Mouse (Mus musculus) lung, postnatal 0 days (tissue): ENCODE results near the gene Spz1. TPM values are rescaled to one million over a fixed set of nuclear protein-coding genes. Genes with fewer than 3 reads are reported as not detected.

Source experiments
- ATAC-seq: fragments of 200-750 bp; cut with Nextera tagmentation; 2 replicates; pipeline ENCODE4 v1.8.0; 2017; ENCODE audit warnings: moderate library complexity
- DNase-seq: peaks from one replicate; pipeline ENCODE4 v3.0.0-alpha.2; 2016; ENCODE audit warnings: low spot score
- H3K27ac ChIP-seq: fragments of 300-500 bp; sonication (generic); 2 replicates; pipeline ENCODE4 v1.5.1; 2014; ENCODE audit warnings: antibody characterized with exemption, mild to moderate bottlenecking, low read length, mixed read lengths
- H3K27me3 ChIP-seq: fragments of 300-500 bp; sonication (generic); replicated peaks from 2 replicates; pipeline ENCODE4 v1.6.1; 2014; ENCODE audit warnings: low read length, mixed read lengths; ENCODE audit not compliant: insufficient read depth
- H3K36me3 ChIP-seq: fragments of 300-500 bp; sonication (generic); 2 replicates; pipeline ENCODE4 v1.6.1; 2014; ENCODE audit warnings: low read length, mixed read lengths; ENCODE audit not compliant: insufficient read depth
- H3K4me1 ChIP-seq: fragments of 300-500 bp; sonication (generic); 2 replicates; pipeline ENCODE4 v1.6.1; 2014; ENCODE audit warnings: antibody characterized with exemption, low read depth, low read length, mixed read lengths; ENCODE audit not compliant: insufficient read depth
- H3K4me2 ChIP-seq: fragments of 300-500 bp; sonication (generic); replicated peaks from 2 replicates; pipeline ENCODE4 v1.6.1; 2014; ENCODE audit warnings: low read depth, mild to moderate bottlenecking, low read length, moderate library complexity, mixed read lengths
- H3K4me3 ChIP-seq: fragments of 300-500 bp; sonication (generic); 2 replicates; pipeline ENCODE4 v1.5.1; 2014; ENCODE audit warnings: low read depth, low read length
- H3K9ac ChIP-seq: fragments of 300-500 bp; sonication (generic); replicated peaks from 2 replicates; pipeline ENCODE4 v1.6.1; 2014; ENCODE audit warnings: low read depth, mild to moderate bottlenecking
- H3K9me3 ChIP-seq: fragments of 300-500 bp; sonication (generic); 2 replicates; pipeline ENCODE4 v1.6.1; 2016; ENCODE audit warnings: low read length, mixed read lengths
- CTCF ChIP-seq: IDR thresholded peaks from 2 replicates; pipeline ENCODE4 v1.5.1; 2016; ENCODE audit warnings: antibody characterized with exemption, mild to moderate bottlenecking
- EP300 ChIP-seq: IDR thresholded peaks from 2 replicates; pipeline ENCODE4 v1.6.1; 2016; ENCODE audit warnings: antibody characterized with exemption, mild to moderate bottlenecking, control low read depth
- WGBS: fragments of 180-500 bp; shearing (Covaris S2); extraction: QIAGEN DNeasy Blood & Tissue Kit; methylation state at CpG from one replicate; pipeline ENCODE4 v1.1.7; 2014; 5-methylcytosine and 5-hydroxymethylcytosine counted together
- polyA plus RNA-seq: library from polyadenylated mRNA; unstranded; fragments of >200 nt; fragmentation: Nextera tagmentation; extraction: Ambion mirVana; gene quantifications from 2 replicates; pipeline ENCODE4 v1.2.1, GENCODE M21; 2015

The Spz1 gene
- polyA plus RNA-seq, 1 experiment from 2014 or later, result not detected

GRCm38 (mm10) chr13:92556458-92557126, 19.4 kb downstream of the Spz1 start:
- no peak overlapping the region for H3K4me3 ChIP-seq
- ATAC-seq (no peak), DNase-seq (no peak)
- no peak overlapping the region for H3K27ac ChIP-seq
- no peak overlapping the region for H3K4me2 ChIP-seq
- WGBS, result 18% methylated on average over 8 of the region's 8 CpGs
- H3K36me3 ChIP-seq, result no peaks in the 10 kb centered on the region
- H3K27me3 ChIP-seq, result no peaks in the 10 kb centered on the region
- H3K9ac ChIP-seq, result no peak overlapping the region
- no peak for TF ChIP-seq CTCF
- H3K9me3 ChIP-seq, result no peaks in the 10 kb centered on the region
- no peaks in the 10 kb centered on the region for H3K4me1 ChIP-seq

- Histone ChIP-seq H3K4me1 (no peaks in the 10 kb centered on the region), H3K9ac (no peak overlapping the region), H3K9me3 (peaks cover 8% of the 10 kb centered on the region), H3K27me3 (no peaks in the 10 kb centered on the region), H3K4me2 (no peak overlapping the region), H3K36me3 (no peaks in the 10 kb centered on the region), H3K27ac (no peak overlapping the region), H3K4me3 (no peak overlapping the region)
- peak; percentile 64 for ATAC-seq
- TF ChIP-seq CTCF, result no peak
- TF ChIP-seq EP300, result no peak
- peak; percentile 39 for DNase-seq
- 54% methylated on average over 4 of the region's 4 CpGs for WGBS
These were observed 28.9 kb downstream of the Spz1 start for GRCm38 (mm10) chr13:92547093-92547492.

- H3K27me3 ChIP-seq, result no peaks in the 10 kb centered on the region
- H3K4me1 ChIP-seq, result no peaks in the 10 kb centered on the region
- no peak overlapping the region for H3K4me2 ChIP-seq
- DNase-seq (no peak), ATAC-seq (no peak)
- no peaks in the 10 kb centered on the region for H3K36me3 ChIP-seq
- H3K9me3 ChIP-seq, result no peaks in the 10 kb centered on the region
- H3K4me3 ChIP-seq, result no peak overlapping the region
- no peak overlapping the region for H3K27ac ChIP-seq
- TF ChIP-seq CTCF (no peak), EP300 (no peak)
- WGBS, result 77% methylated on average over 6 of the region's 6 CpGs
- no peak overlapping the region for H3K9ac ChIP-seq
These were observed 35.0 kb downstream of the Spz1 start for GRCm38 (mm10) chr13:92540997-92541396.

- H3K4me1 ChIP-seq, result no peaks in the 10 kb centered on the region
- ATAC-seq (no peak), DNase-seq (no peak)
- TF ChIP-seq EP300, result no peak
- TF ChIP-seq CTCF, result no peak
- H3K9me3 ChIP-seq, result no peaks in the 10 kb centered on the region
- no peaks in the 10 kb centered on the region for H3K27me3 ChIP-seq
- H3K36me3 ChIP-seq, result no peaks in the 10 kb centered on the region
- no peak overlapping the region for H3K4me2 ChIP-seq
- 59% methylated on average over 4 of the region's 4 CpGs for WGBS
- no peak overlapping the region for H3K4me3 ChIP-seq
- no peak overlapping the region for H3K9ac ChIP-seq
- H3K27ac ChIP-seq, result no peak overlapping the region
These were observed 36.8 kb downstream of the Spz1 start for GRCm38 (mm10) chr13:92539126-92539525.

- no peak overlapping the region for H3K4me3 ChIP-seq
- WGBS, result 15% methylated on average over 2 of the region's 2 CpGs
- no peak overlapping the region for H3K27ac ChIP-seq
- TF ChIP-seq EP300 (no peak), CTCF (no peak)
- no peaks in the 10 kb centered on the region for H3K9me3 ChIP-seq
- no peaks in the 10 kb centered on the region for H3K27me3 ChIP-seq
- DNase-seq (peak; percentile 59), ATAC-seq (no peak)
- H3K4me1 ChIP-seq, result no peaks in the 10 kb centered on the region
- no peak overlapping the region for H3K9ac ChIP-seq
- H3K36me3 ChIP-seq, result no peaks in the 10 kb centered on the region
- H3K4me2 ChIP-seq, result no peak overlapping the region
These were observed 42.2 kb downstream of the Spz1 start for GRCm38 (mm10) chr13:92533801-92534200.

- Histone ChIP-seq H3K4me3 (no peak overlapping the region), H3K9me3 (no peaks in the 10 kb centered on the region), H3K27me3 (no peaks in the 10 kb centered on the region), H3K9ac (no peak overlapping the region), H3K36me3 (no peaks in the 10 kb centered on the region), H3K27ac (no peak overlapping the region), H3K4me2 (no peak overlapping the region), H3K4me1 (no peaks in the 10 kb centered on the region)
- TF ChIP-seq CTCF (no peak), EP300 (no peak)
- no peak for DNase-seq
- WGBS, result 66% methylated on average over 2 of the region's 2 CpGs
- ATAC-seq, result no peak
These were observed 43.8 kb downstream of the Spz1 start for GRCm38 (mm10) chr13:92532216-92532615.

- no peak for TF ChIP-seq CTCF
- TF ChIP-seq EP300, result no peak
- H3K27ac ChIP-seq, result peak overlapping the region; percentile 94
These were observed 44.7 kb downstream of the Spz1 start for GRCm38 (mm10) chr13:92531237-92531636.

More at GRCm38 (mm10) chr13:92531237-92531636, 44.7 kb downstream of the Spz1 start:
- Histone ChIP-seq H3K36me3 (no peaks in the 10 kb centered on the region), H3K9ac (peak overlapping the region; percentile 76), H3K4me2 (peak overlapping the region; percentile 73), H3K4me3 (peak overlapping the region; percentile 71), H3K27me3 (no peaks in the 10 kb centered on the region), H3K4me1 (no peaks in the 10 kb centered on the region), H3K9me3 (no peaks in the 10 kb centered on the region)
- 4% methylated on average over 15 of the region's 15 CpGs for WGBS
- DNase-seq (no peak), ATAC-seq (no peak)
